Mouse (Mus musculus): ENCODE results near the gene Stk32b. TPM values are rescaled to one million over a fixed set of nuclear protein-coding genes. Genes with fewer than 3 reads are reported as not detected.

Gene Stk32b
- polyA plus RNA-seq, 1 experiment: not detected

GRCm38 (mm10) chr5:37442767-37443166 is 274.2 kb downstream of the Stk32b start:
- WGBS: 59% methylated on average over 2 of the region's 2 CpGs
- Histone ChIP-seq H3K27ac (ENCODE audit: control insufficient read depth, insufficient read depth, low read depth, low read length, poor library complexity) (no peak overlapping the region), H3K4me1 (ENCODE audit: control insufficient read depth, insufficient read depth, low read length) (no peaks in the 10 kb centered on the region), H3K4me3 (replicated peaks; ENCODE audit: control insufficient read depth, low read depth, low read length) (no peak overlapping the region)
- no peak for TF ChIP-seq CTCF (IDR thresholded peaks at IDR 0.05; ENCODE audit: control insufficient read depth, insufficient read depth, low read length)
- no peak for TF ChIP-seq POLR2A (IDR thresholded peaks at IDR 0.05; ENCODE audit: borderline replicate concordance, control insufficient read depth, low read depth, low read length)

- 65% methylated on average over 3 of the region's 3 CpGs for WGBS
Observed at GRCm38 (mm10) chr5:37435417-37435816, 281.6 kb downstream of the Stk32b start.

GRCm38 (mm10) chr5:37427210-37427609 is 289.8 kb downstream of the Stk32b start:
- H3K4me3 ChIP-seq (replicated peaks; ENCODE audit: control insufficient read depth, low read depth, low read length): no peak overlapping the region
- no peaks in the 10 kb centered on the region for H3K4me1 ChIP-seq (ENCODE audit: control insufficient read depth, insufficient read depth, low read length)
- TF ChIP-seq CTCF (IDR thresholded peaks at IDR 0.05; ENCODE audit: control insufficient read depth, insufficient read depth, low read length): no peak
- TF ChIP-seq POLR2A (IDR thresholded peaks at IDR 0.05; ENCODE audit: borderline replicate concordance, control insufficient read depth, low read depth, low read length): no peak
- no peak overlapping the region for H3K27ac ChIP-seq (ENCODE audit: control insufficient read depth, insufficient read depth, low read depth, low read length, poor library complexity)

More at GRCm38 (mm10) chr5:37435417-37435816, 281.6 kb downstream of the Stk32b start:
- TF ChIP-seq CTCF (IDR thresholded peaks at IDR 0.05; ENCODE audit: control insufficient read depth, insufficient read depth, low read length) (no peak), POLR2A (IDR thresholded peaks at IDR 0.05; ENCODE audit: borderline replicate concordance, control insufficient read depth, low read depth, low read length) (no peak)
- Histone ChIP-seq H3K4me3 (replicated peaks; ENCODE audit: control insufficient read depth, low read depth, low read length) (no peak overlapping the region), H3K27ac (ENCODE audit: control insufficient read depth, insufficient read depth, low read depth, low read length, poor library complexity) (no peak overlapping the region), H3K4me1 (ENCODE audit: control insufficient read depth, insufficient read depth, low read length) (no peaks in the 10 kb centered on the region)

- no peaks in the 10 kb centered on the region for H3K4me1 ChIP-seq (ENCODE audit: control insufficient read depth, insufficient read depth, low read length)
- no peak for TF ChIP-seq POLR2A (IDR thresholded peaks at IDR 0.05; ENCODE audit: borderline replicate concordance, control insufficient read depth, low read depth, low read length)
- no peak for TF ChIP-seq CTCF (IDR thresholded peaks at IDR 0.05; ENCODE audit: control insufficient read depth, insufficient read depth, low read length)
- WGBS: 69% methylated on average over 6 of the region's 6 CpGs
- no peak overlapping the region for H3K27ac ChIP-seq (ENCODE audit: control insufficient read depth, insufficient read depth, low read depth, low read length, poor library complexity)
- H3K4me3 ChIP-seq (replicated peaks; ENCODE audit: control insufficient read depth, low read depth, low read length): no peak overlapping the region
Observed at GRCm38 (mm10) chr5:37419028-37419427, 297.9 kb downstream of the Stk32b start.

Other genes with a start within 250 kb of the Stk32b start
- 2.3 TPM in 1 of 2 replicates, not detected in the other for gene Cytl1, start 18.3 kb upstream of the Stk32b start, polyA plus RNA-seq (2011; ENCODE audit: insufficient read depth, insufficient read length, low replicate concordance, missing spikeins)
- 2.0 TPM in 1 of 2 replicates, not detected in the other for gene Msx1, start 107.4 kb upstream of the Stk32b start, polyA plus RNA-seq (2011; ENCODE audit: insufficient read depth, insufficient read length, low replicate concordance, missing spikeins)

Measured in bone marrow, adult 2 months (tissue).